Mouse (Mus musculus) CH12.LX (cell line): ENCODE results near the gene Sptbn4.

Source experiments
- CTCF ChIP-seq, 2 experiments: IDR thresholded peaks in 1 of 2; conservative IDR thresholded peaks in 1 of 2; 2 replicates each; pipeline ENCODE4 v1.5.1; 2011 to 2012; ENCODE audit warnings: low read depth in 2 of 2, low read length in 2 of 2, improper control_type of control experiment in 1 of 2, inconsistent platforms in 1 of 2, mild to moderate bottlenecking in 1 of 2, moderate library complexity in 1 of 2
- MEF2A ChIP-seq: IDR thresholded peaks from 2 replicates; pipeline ENCODE4 v1.6.1; 2014; ENCODE audit warnings: low read depth, mild to moderate bottlenecking, inconsistent platforms, low read length, improper control_type of control experiment, borderline replicate concordance
- MYC ChIP-seq: IDR thresholded peaks from 2 replicates; pipeline ENCODE4 v1.6.1; 2011; ENCODE audit warnings: low read depth, mild to moderate bottlenecking, improper control_type of control experiment, low read length
- NELFE ChIP-seq: IDR thresholded peaks from 2 replicates; pipeline ENCODE4 v1.6.1; 2011; ENCODE audit warnings: low read depth, low read length, improper control_type of control experiment
- ZMIZ1 ChIP-seq: IDR thresholded peaks from 2 replicates; pipeline ENCODE4 v1.6.1; 2012; ENCODE audit warnings: low read depth, mild to moderate bottlenecking, inconsistent platforms, low read length, improper control_type of control experiment

- TF ChIP-seq CTCF (conservative IDR thresholded peaks at IDR 0.05 in 1 of 2, IDR thresholded peaks at IDR 0.05 in 1 of 2; ENCODE audit: low read depth in 2 of 2, low read length in 2 of 2) (no peak), MEF2A (0 out of 2 replicates have a peak, but pooled peaks have one; percentile 28), ZMIZ1 (peak; percentile 56; the same call in 1 of the 2 replicates), NELFE (peak; percentile 65), MYC (peak; percentile 73)
Measured at GRCm38 (mm10) chr7:27357595-27357978, 89.9 kb downstream of the Sptbn4 start.
